Mouse (Mus musculus): ENCODE data around the gene Tmem190.
A peak's percentile ranks its signal among the peaks of the same experiment; 100 is the strongest.

Tmem190 gene

DNA sequence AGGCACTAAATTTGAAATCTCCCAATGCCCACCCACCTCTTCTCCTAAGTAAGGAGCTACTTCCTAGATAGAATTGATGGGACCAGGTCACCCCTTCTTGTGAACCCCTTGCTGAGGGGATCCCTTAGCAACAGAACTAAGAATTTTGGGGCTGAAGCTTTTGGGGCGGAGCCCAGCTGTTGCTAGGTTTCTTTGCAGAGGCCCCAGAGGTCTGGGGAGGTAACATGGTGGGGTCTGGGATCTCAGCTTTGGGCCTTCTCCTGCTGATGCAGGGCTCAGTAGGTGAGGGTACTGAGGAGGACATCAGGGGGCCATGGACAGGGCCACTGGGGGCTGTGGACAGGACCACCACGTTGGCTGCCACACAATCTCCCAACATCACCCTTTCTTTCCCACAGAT is at the start of gene Tmem190, which contains the start of gene Il11:
Tmem190 (plus strand) TSS at position 179 of the 400 bp plus-strand sequence.
Il11 (minus strand) TSS at position 101 of the 400 bp plus-strand sequence.
- no peak for DNase-seq

DNA sequence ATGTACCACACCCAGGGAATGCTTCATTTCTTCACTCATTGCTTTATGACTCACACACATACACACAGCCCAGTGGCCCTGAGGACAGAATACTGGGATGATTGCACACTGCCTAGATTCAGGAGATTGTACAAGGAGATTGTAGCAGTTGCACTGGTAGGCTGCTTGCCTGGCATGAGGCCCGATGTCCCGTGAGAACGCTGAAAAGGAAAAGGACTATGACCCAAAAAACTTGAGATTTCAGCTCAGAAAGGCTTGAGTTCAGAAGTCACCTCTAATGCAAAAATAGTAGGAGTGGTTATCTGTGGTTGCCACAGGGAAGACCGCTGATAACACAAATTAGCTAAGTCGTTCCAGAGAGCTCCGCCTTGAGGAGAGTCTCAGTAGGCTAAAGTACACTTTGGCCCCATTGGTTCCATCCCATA is 49.8 kb upstream of the Tmem190 start:
- no peak for DNase-seq

GRCm38 (mm10) chr7:4739041-4739543 is 43.6 kb upstream of the Tmem190 start:
- peak in 1 of 2 experiments; percentile 27 for DNase-seq

GRCm38 (mm10) chr7:4739544-4740275 is 43.0 kb upstream of the Tmem190 start, which contains the start of gene Kmt5c:
Gene Kmt5c, plus strand, starts transcription at chr7:4740115.
- DNase-seq = peak; percentile 96 to 97

GRCm38 (mm10) chr7:4740309-4740727 is 42.4 kb upstream of the Tmem190 start:
- no peak for DNase-seq

DNA sequence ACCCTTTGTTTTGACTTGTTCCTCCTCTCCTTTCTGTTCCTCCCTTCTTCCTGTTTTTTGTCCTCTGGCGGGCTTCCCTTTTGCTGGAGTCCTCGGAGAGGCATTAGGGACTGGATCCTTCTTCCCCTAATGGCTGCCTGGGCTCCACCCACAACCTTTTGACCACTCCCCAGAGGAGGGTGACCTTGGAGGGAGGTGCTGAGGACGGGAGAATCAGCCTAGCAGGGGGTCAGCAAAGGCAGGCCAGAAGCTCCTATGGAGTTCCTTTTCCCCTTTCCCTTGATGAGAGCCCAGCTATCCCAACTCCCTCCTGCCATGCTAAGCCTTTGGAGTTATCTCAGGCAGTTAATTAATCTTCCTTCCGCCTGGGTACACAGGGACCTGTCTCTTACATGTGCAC is 41.6 kb upstream of the Tmem190 start:
- peak; percentile 78 to 83 for DNase-seq

- peak; percentile 33 for DNase-seq
These were observed 40.9 kb upstream of the Tmem190 start for GRCm38 (mm10) chr7:4741672-4742481.

GRCm38 (mm10) chr7:4742482-4742819 is 40.3 kb upstream of the Tmem190 start:
- DNase-seq = no peak

- no peak for DNase-seq
These were observed 39.4 kb upstream of the Tmem190 start for GRCm38 (mm10) chr7:4743354-4743753.

- no peak for DNase-seq
These were observed 37.9 kb upstream of the Tmem190 start for GRCm38 (mm10) chr7:4744886-4745285.

DNA sequence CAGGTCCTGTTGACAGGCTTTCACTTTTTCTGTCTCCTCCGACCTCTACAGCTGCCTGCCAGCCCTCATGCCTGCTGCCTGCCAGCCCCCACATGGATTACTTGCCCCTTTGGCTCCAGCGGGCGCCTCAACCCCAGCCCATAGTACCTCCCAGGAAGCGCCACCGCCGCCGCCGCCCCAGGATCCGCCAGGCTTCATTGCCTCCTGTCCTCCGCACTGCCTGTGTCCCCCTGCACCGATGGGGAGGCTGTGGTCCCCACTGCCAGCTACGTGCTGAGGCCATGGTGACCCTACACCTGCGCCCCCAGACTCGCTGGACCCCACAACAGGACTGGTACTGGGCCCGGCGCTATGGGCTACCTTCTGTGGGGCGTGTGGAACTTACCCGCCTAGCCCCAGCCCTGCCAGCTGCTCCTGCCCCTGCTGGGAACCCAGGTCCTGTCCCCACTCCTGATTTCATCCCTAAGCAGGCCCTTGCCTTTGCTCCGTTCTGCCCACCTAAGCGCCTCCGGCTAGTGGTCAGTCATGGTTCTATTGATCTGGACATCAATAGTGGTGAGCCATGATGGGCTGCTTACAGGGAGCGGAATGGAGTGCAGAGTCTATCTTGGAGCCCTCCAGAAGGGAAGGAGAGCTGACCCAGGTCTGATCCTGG is 36.3 kb upstream of the Tmem190 start:
- DNase-seq = no peak

DNA sequence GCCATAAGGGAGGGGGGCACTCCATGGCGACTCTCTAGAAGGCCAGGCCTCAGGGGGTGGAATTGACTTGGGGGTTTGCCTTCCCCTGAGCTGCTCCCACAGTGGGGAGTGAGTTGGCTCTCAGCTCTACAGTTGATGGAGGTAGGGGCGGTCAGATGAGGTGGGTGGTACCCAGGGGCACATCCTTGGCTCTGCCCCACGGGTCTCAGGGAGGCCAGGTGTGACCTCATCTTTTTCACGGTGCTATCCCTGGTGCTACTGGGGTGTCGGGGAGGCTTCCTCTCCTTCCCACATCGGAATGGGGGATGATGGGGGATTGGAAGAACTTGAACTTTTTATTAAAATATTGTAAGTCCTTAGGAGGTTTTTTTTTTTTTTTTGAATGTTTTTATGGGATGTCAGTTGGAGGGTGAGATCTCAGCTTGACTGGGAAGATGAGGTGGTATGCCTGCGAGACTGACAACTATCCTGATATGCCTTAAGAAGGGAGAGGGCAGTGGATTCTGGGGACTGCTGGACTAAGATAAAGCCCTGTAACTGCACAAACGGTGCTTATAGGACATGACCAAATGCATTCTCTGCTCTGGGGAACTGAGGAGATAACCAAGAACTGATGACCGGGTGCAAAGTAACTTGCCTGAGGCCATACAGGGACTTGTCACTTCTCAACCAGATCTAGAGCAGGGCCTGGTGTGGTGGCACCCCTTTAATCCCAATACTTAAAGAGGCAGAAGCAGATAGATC is 35.4 kb upstream of the Tmem190 start:
- no peak for DNase-seq

GRCm38 (mm10) chr7:4748321-4748720 is 34.4 kb upstream of the Tmem190 start:
- DNase-seq = no peak

DNA sequence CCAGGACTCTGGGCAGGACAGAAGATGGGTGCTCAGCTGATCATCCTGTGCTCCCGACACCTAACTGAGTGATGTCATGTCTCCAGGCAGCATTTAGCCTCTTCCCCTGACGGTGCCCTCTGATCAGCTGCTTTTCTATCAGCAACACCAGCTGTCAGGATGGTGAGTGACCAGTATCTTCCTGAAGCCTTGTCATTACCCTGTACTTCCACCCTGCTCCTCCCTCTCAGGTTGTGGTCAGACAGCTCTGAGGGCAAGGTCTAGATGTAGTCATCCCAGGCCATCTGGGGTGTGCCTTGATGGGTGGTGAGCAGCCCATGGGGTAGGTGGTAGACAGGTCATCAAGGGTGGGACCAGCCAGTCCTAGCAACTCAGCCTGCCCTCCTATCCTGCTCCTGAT is 33.6 kb upstream of the Tmem190 start:
- no peak for DNase-seq

- peak; percentile 26 to 45 for DNase-seq
These were observed 30.5 kb upstream of the Tmem190 start for GRCm38 (mm10) chr7:4751971-4752820.

- peak; percentile 25 to 60 for DNase-seq
These were observed 29.7 kb upstream of the Tmem190 start, which contains the start of gene Cox6b2 for GRCm38 (mm10) chr7:4752821-4753570. Gene Cox6b2, minus strand, starts transcription at chr7:4753094.

DNA sequence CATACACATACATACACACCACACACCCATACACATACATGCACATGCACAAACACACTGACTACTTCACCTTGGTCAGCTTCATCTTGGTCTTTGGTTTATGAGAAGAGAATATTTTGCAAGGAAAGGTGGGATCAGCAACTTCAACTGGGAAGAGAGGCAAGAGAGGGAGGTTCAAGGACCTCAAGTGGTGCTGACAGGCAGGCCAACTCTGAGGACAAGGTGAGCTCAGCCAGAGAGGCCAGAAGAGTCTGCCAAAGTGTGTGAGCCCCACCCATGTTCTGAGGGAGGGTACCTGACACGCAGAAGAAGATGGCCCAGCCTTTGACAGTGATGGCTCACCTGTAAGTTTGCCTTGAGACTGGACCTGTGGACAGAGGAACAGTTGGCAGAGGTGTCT is 23.1 kb upstream of the Tmem190 start:
- no peak for DNase-seq

GRCm38 (mm10) chr7:4764946-4765710 is 17.6 kb upstream of the Tmem190 start:
- no peak for DNase-seq

DNA sequence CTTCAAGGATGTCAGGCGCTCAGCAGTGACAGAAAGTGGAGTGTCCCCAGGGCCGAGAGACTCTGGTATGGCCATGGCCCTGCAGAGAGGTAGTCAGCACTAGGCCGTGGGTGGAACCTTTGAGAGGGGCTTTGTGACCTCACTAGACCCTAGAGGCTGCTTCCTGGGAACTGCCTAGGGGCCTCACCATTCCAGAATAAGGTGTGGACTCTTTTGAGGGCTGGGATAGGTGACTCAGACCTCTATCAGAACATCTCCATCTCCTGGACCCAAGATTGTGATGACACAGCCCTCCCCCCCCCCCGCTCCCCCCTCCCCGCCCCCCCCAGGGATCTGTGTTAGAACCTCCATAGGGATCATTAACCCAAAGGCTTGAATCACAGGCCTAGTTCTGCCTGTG is 11.5 kb upstream of the Tmem190 start, which contains the start of gene Fam71e2:
Fam71e2 (minus strand) TSS at position 101 of the 400 bp plus-strand sequence.
- no peak for DNase-seq

- DNase-seq = no peak
These were observed 6.6 kb upstream of the Tmem190 start for GRCm38 (mm10) chr7:4776131-4776530.
